Mouse (Mus musculus) spleen, adult 2 months (tissue): ENCODE results near the gene Krtap4-8. TPM values are rescaled to one million over a fixed set of nuclear protein-coding genes. Genes with fewer than 3 reads are reported as not detected.

Experiments
- DNase-seq, 2 experiments: peaks; one replicate each; pipeline versions ENCODE4 v3.0.0 to v3.0.0-alpha.2; 2012 to 2021; ENCODE audit warnings: low spot score in 2 of 2, low read depth in 1 of 2
- H3K27ac ChIP-seq: fragments of 200-500 bp; 2 replicates; pipeline ENCODE4 v1.5.1; 2012; ENCODE audit warnings: low read length, inconsistent platforms; ENCODE audit not compliant: insufficient read depth
- H3K27me3 ChIP-seq: fragments of 200-500 bp; 2 replicates; pipeline ENCODE4 v1.6.1; 2012; ENCODE audit warnings: mild to moderate bottlenecking, moderate library complexity, low read length, inconsistent platforms; ENCODE audit not compliant: control insufficient read depth, insufficient read depth
- H3K36me3 ChIP-seq: fragments of 200-500 bp; 2 replicates; pipeline ENCODE4 v1.6.1; 2012; ENCODE audit warnings: mild to moderate bottlenecking, low read length, inconsistent platforms; ENCODE audit not compliant: control insufficient read depth, insufficient read depth
- H3K4me1 ChIP-seq: fragments of 200-500 bp; 2 replicates; pipeline ENCODE4 v1.6.1; 2011; ENCODE audit warnings: inconsistent platforms; ENCODE audit not compliant: control insufficient read depth, insufficient read depth, insufficient read length
- H3K4me3 ChIP-seq: fragments of 200-500 bp; 2 replicates; pipeline ENCODE4 v1.5.1; 2011; ENCODE audit warnings: mild to moderate bottlenecking, inconsistent platforms; ENCODE audit not compliant: insufficient read depth, insufficient read length; ENCODE audit errors: extremely low read depth
- CTCF ChIP-seq: fragments of 200-500 bp; IDR thresholded peaks from 2 replicates; pipeline ENCODE4 v1.5.1; 2011; ENCODE audit warnings: mild to moderate bottlenecking, inconsistent platforms; ENCODE audit not compliant: insufficient read depth, insufficient read length, insufficient replicate concordance; ENCODE audit errors: extremely low read depth
- POLR2A ChIP-seq: fragments of 200-500 bp; IDR thresholded peaks from 2 replicates; pipeline ENCODE4 v1.6.1; 2011; ENCODE audit warnings: low read depth, low read length, inconsistent platforms
- WGBS: fragments of 180-500 bp; shearing (Covaris S2); methylation state at CpG from one replicate; pipeline ENCODE4 v1.1.7; 2018; 5-methylcytosine and 5-hydroxymethylcytosine counted together
- polyA plus RNA-seq: library from polyadenylated mRNA; depleted of rRNA; stranded (reverse); fragments of >200 nt; gene quantifications from 2 replicates; pipeline ENCODE4 v1.2.3, GENCODE M21; 2012; rRNA removed

Gene Krtap4-8
- polyA plus RNA-seq, 1 experiment = not detected

DNA sequence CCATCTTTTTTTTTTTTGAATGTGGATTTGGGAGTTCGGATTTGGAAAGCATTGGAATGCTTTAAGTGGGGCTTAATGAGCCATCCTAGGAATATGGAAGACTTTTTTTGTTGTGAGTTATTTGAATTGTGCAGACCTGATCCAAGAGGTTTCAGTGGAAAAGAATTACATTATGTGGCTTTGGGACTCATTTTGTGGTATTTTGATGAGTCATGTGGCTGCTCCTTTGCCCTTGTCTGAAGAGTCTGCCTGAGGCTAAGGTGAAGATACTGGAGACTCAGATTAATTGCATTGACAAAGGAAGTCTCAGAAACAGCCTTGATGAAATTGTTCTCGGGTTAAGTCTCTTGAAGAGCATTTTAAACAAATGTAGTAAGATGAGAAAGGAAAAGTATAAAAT lies 12.1 kb downstream of the Krtap4-8 start:
- Histone ChIP-seq H3K27ac (no peak overlapping the region), H3K4me1 (no peaks in the 10 kb centered on the region), H3K4me3 (no peak overlapping the region), H3K36me3 (no peaks in the 10 kb centered on the region), H3K27me3 (no peaks in the 10 kb centered on the region)
- no peak for DNase-seq
- TF ChIP-seq CTCF (no peak), POLR2A (no peak)
- WGBS = 77% methylated on average over 2 of the region's 2 CpGs

DNA sequence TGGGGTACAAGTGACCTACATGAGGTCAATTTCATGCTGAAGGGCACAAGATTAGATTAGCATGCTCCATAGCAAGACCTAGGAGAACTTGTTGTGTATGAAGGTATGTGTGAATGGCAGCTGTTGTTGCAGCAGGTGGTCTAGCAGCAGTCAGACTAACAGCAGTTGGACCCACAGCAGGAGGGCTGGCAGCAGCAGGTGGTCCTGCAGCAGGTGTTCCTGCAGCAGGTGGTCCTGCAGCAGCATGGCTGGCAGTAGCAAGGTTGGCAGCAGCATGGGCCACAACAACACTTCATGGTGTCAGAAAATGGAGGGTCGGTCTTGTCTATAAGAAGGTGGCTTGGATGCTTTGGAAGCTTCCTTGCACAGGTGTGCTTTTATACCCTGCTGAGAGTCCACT lies 21.6 kb downstream of the Krtap4-8 start:
- no peaks in the 10 kb centered on the region for H3K4me1 ChIP-seq
- H3K36me3 ChIP-seq = no peaks in the 10 kb centered on the region
- 87% methylated on average over 1 of the region's 1 CpGs for WGBS
- no peak overlapping the region for H3K27ac ChIP-seq
- no peaks in the 10 kb centered on the region for H3K27me3 ChIP-seq
- DNase-seq = no peak
- TF ChIP-seq CTCF = no peak
- no peak for TF ChIP-seq POLR2A
- no peak overlapping the region for H3K4me3 ChIP-seq

DNA sequence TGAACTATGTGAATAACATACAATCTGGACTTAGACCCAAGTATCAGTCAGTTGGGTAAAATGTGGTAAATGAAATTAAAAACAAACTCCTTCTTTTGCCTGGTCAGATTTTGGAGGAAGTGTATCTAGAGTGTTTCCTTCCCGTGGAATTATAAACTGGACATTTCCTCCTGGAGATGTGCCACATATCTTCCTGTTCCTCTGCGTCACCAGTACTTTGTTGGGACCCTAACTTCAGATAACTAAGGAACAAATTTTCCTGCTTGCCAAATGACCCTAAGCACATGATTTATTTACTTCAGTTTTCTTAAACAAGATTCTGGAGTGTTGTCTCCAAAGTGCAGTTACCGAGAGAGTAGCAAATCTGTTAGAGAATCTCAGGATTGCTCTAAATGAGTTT lies 36.5 kb downstream of the Krtap4-8 start:
- 77% methylated on average over 3 of the region's 3 CpGs for WGBS

DNA sequence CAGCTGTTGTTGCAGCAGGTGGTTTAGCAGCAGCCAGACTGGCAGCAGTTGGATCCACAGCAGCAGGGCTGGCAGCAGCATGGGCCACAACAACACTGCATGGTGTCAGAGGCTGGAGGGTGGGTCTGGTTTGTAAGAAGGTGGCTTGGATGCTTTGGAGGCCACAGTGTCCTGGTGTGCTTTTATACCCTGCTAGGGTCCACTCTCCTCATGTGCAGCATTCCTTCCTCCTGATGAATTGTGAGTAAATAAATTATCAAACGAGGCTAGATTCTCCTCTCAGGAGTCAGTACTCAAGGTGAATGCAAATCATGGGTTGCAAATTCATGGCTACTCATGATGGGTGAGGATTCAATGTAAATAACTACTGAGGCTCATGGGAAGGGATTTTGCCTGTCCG lies 46.3 kb downstream of the Krtap4-8 start, which contains the start of gene Gm14180:
Gene Gm14180 (minus strand): TSS at position 101 of the 400 bp plus-strand sequence.
- Histone ChIP-seq H3K36me3 (no peaks in the 10 kb centered on the region), H3K27ac (no peak within 1 kb of the TSS), H3K4me3 (no peak within 1 kb of the TSS), H3K4me1 (no peaks in the 10 kb centered on the region), H3K27me3 (no peaks in the 10 kb centered on the region)
- no peak for DNase-seq
- TF ChIP-seq POLR2A = no peak
- TF ChIP-seq CTCF = no peak
- WGBS = 59% methylated on average over 2 of the region's 2 CpGs

More for the DNA sequence above, 36.5 kb downstream of the Krtap4-8 start:
- no peaks in the 10 kb centered on the region for H3K4me1 ChIP-seq
- no peak overlapping the region for H3K27ac ChIP-seq
- H3K36me3 ChIP-seq = no peaks in the 10 kb centered on the region
- no peak for TF ChIP-seq CTCF
- no peak for TF ChIP-seq POLR2A
- H3K4me3 ChIP-seq = no peak overlapping the region
- DNase-seq = no peak
- H3K27me3 ChIP-seq = no peaks in the 10 kb centered on the region

Other genes starting within 250 kb of the Krtap4-8 start
- not detected in 2 replicates for gene Krt40, start 237.5 kb downstream of the Krtap4-8 start, polyA plus RNA-seq
- gene Krtap3-3, start 229.8 kb downstream of the Krtap4-8 start, polyA plus RNA-seq = not detected in 2 replicates
- gene Krtap3-2, start 223.9 kb downstream of the Krtap4-8 start, polyA plus RNA-seq = not detected in 2 replicates
- not detected in 2 replicates for gene Gm11939, start 221.2 kb downstream of the Krtap4-8 start, polyA plus RNA-seq
- not detected in 2 replicates for gene Krtap3-1, start 214.1 kb downstream of the Krtap4-8 start, polyA plus RNA-seq
- not detected in 2 replicates for gene Krtap1-5, start 199.7 kb downstream of the Krtap4-8 start, polyA plus RNA-seq
- not detected in 2 replicates for gene Krtap1-4, start 197.1 kb downstream of the Krtap4-8 start, polyA plus RNA-seq
- not detected in 2 replicates for gene Krtap1-3, start 189.4 kb downstream of the Krtap4-8 start, polyA plus RNA-seq
- gene Krtap9-3, start 182.6 kb downstream of the Krtap4-8 start, polyA plus RNA-seq = not detected in 2 replicates
- not detected in 2 replicates for gene Gm11938, start 177.4 kb downstream of the Krtap4-8 start, polyA plus RNA-seq
- gene Gm11937, start 170.5 kb downstream of the Krtap4-8 start, polyA plus RNA-seq = not detected in 2 replicates
- not detected in 2 replicates for gene Krtap2-4, start 165.9 kb downstream of the Krtap4-8 start, polyA plus RNA-seq
- gene Gm11562, start 160.3 kb downstream of the Krtap4-8 start, polyA plus RNA-seq = not detected in 2 replicates
- not detected in 2 replicates for gene Krtap4-1, start 152.5 kb downstream of the Krtap4-8 start, polyA plus RNA-seq
- not detected in 2 replicates for gene Krtap4-2, start 145.6 kb downstream of the Krtap4-8 start, polyA plus RNA-seq
- not detected in 2 replicates for gene Krtap4-7, start 136.6 kb downstream of the Krtap4-8 start, polyA plus RNA-seq
- not detected in 2 replicates for gene Gm11555, start 130.5 kb downstream of the Krtap4-8 start, polyA plus RNA-seq
- gene Gm11563, start 121.7 kb downstream of the Krtap4-8 start, polyA plus RNA-seq = not detected in 2 replicates
- gene Krtap4-6, start 114.7 kb downstream of the Krtap4-8 start, polyA plus RNA-seq = not detected in 2 replicates
- gene Gm14190, start 90.0 kb downstream of the Krtap4-8 start, polyA plus RNA-seq = not detected in 2 replicates
- not detected in 2 replicates for gene Gm14180, start 46.4 kb downstream of the Krtap4-8 start, polyA plus RNA-seq
- not detected in 2 replicates for gene Gm11595, start 7.8 kb downstream of the Krtap4-8 start, polyA plus RNA-seq
- not detected in 2 replicates for gene Krtap4-9, start 4.5 kb upstream of the Krtap4-8 start, polyA plus RNA-seq
- gene Gm11596, start 12.8 kb upstream of the Krtap4-8 start, polyA plus RNA-seq = not detected in 2 replicates
- not detected in 2 replicates for gene Gm11569, start 18.2 kb upstream of the Krtap4-8 start, polyA plus RNA-seq
- gene Gm11554, start 23.7 kb upstream of the Krtap4-8 start, polyA plus RNA-seq = not detected in 2 replicates
- not detected in 2 replicates for gene Krtap4-13, start 29.2 kb upstream of the Krtap4-8 start, polyA plus RNA-seq
- gene Gm11564, start 35.0 kb upstream of the Krtap4-8 start, polyA plus RNA-seq = not detected in 2 replicates
- gene 2300003K06Rik, start 57.4 kb upstream of the Krtap4-8 start, polyA plus RNA-seq = not detected in 2 replicates
- not detected in 2 replicates for gene Krtap4-16, start 70.9 kb upstream of the Krtap4-8 start, polyA plus RNA-seq
- gene Gm11568, start 77.2 kb upstream of the Krtap4-8 start, polyA plus RNA-seq = not detected in 2 replicates
- not detected in 2 replicates for gene Gm11559, start 83.8 kb upstream of the Krtap4-8 start, polyA plus RNA-seq
- not detected in 2 replicates for gene Krtap9-1, start 92.7 kb upstream of the Krtap4-8 start, polyA plus RNA-seq
- not detected in 2 replicates for gene Gm11567, start 98.5 kb upstream of the Krtap4-8 start, polyA plus RNA-seq
- not detected in 2 replicates for gene Krtap31-1, start 127.2 kb upstream of the Krtap4-8 start, polyA plus RNA-seq
- not detected in 2 replicates for gene Gm11565, start 134.0 kb upstream of the Krtap4-8 start, polyA plus RNA-seq
- gene Krtap31-2, start 155.6 kb upstream of the Krtap4-8 start, polyA plus RNA-seq = not detected in 2 replicates
- not detected in 2 replicates for gene Krtap9-5, start 167.8 kb upstream of the Krtap4-8 start, polyA plus RNA-seq
- gene Krtap29-1, start 198.3 kb upstream of the Krtap4-8 start, polyA plus RNA-seq = not detected in 2 replicates
- gene Krtap16-1, start 205.9 kb upstream of the Krtap4-8 start, polyA plus RNA-seq = not detected in 2 replicates
- gene Krtap17-1, start 213.3 kb upstream of the Krtap4-8 start, polyA plus RNA-seq = not detected in 2 replicates
- not detected in 2 replicates for gene Krt33a, start 235.5 kb upstream of the Krtap4-8 start, polyA plus RNA-seq
- gene Krt33b, start 249.2 kb upstream of the Krtap4-8 start, polyA plus RNA-seq = not detected in 2 replicates